Mouse (Mus musculus): Measurements from ENCODE around the gene Lgals3.
"Not testable (repeated sequence)": the region's sequence is repeated elsewhere in the genome, so short reads cannot be mapped to it uniquely, and the experiment has no call there.

DNA sequence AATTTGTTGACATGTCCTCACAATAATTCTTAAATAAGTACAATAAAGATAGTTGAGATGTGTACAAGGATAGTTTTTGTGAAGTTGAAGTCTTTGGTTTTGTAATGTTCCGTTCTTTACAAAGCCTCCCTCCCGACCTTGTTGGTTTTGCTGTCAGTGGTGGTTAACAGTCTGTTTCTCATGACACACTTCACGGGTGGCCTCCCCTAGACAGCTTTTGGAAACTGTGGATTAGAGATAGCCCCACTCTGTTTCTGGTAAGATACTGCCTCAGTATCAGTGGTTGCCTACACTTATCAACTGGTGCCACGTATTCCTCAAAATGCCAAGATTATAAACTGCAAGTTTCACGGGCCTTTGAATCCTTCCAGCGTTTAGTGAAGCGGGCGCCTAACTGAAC, 46.0 kb upstream of the Lgals3 start:
- TF ChIP-seq CTCF (IDR thresholded peaks at IDR 0.05; ENCODE audit: low read depth, low read length); POLR2A (IDR thresholded peaks at IDR 0.05; ENCODE audit: borderline replicate concordance, low read depth, low read length): not testable (repeated sequence)

All from bone marrow macrophage, adult 2 months (primary cell).